Mouse (Mus musculus) cerebellum, adult 18-20 months (tissue): ENCODE data around the gene Krt17.
"Not testable (repeated sequence)": the region's sequence is repeated elsewhere in the genome, so short reads cannot be mapped to it uniquely, and the experiment has no call there.

Experiments used
- DNase-seq, 2 experiments: peaks; one replicate each; pipeline ENCODE4 v3.0.0; 2021

The Krt17 gene

GRCm38 (mm10) chr11:100262058-100262980, 1.5 kb upstream of the Krt17 start:
- DNase-seq, result no peak

DNA sequence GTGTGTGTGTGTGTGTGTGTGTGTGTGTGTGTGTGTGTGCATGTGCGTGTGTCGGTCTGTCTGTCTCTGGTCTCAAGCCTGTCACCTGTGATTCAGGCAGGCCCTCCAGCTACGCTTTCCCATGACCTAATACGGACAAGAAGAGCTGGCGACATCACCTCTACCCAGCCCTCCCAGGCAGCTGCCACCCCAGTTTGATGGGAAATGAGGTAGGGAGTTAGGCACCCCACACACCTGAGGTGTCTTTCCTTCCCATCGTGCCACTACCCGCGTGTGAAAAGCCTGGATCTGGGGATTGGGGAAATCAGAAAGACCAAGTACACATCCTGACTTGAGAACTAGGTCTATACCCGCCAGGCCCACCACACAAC, 391 bp upstream of the Krt17 start:
- no peak for DNase-seq

- no peak for DNase-seq
Measured at GRCm38 (mm10) chr11:100259079-100259478, 1.8 kb downstream of the Krt17 start.

DNA sequence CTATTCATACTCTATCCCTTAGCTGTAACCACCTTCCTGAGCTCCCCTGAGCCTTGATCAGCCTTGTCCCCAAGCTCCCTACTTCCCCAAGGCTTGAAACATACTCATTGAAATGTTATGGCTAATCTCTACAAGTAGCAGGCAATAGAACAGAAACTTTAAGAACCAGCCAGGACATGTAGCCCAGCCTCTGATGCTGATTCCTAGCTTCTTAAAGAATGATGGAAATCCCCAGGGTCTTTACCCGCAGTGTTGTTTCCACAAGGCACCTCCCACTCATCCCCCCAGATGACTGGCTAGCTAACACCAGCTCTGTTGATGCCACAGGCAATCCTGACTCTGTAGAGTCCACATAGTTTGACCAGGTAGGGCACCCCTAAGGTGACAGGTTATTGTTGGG, 2.9 kb downstream of the Krt17 start:
- DNase-seq, result no peak

DNA sequence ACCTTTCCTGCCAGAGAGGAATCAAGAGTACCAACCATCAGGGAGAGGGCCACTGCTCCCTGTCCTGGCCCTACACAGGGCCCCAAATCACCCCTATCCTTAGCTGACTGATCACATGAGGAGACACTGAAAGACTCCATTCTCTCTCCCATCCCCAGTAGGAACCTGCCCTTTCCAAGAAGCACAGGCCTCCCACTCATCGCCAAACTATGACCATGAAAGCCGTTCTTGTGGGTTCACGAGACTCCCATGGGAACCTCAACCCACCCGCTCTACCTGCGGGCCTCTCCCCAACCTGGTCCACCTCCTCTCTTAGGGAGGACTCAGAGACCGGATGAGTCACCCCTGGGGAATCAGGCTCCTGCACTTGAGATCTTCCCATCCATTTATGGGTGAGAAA, 5.3 kb downstream of the Krt17 start:
- DNase-seq, result no peak

GRCm38 (mm10) chr11:100254360-100255090, 6.3 kb downstream of the Krt17 start:
- no peak for DNase-seq

GRCm38 (mm10) chr11:100248852-100249465, 11.9 kb downstream of the Krt17 start, which contains the start of gene Krt16:
TSS of gene Krt16 (minus strand) at chr11:100248902.
- no peak for DNase-seq

GRCm38 (mm10) chr11:100246471-100246870, 14.4 kb downstream of the Krt17 start:
- DNase-seq, result not testable (repeated sequence)

GRCm38 (mm10) chr11:100240272-100240671, 20.6 kb downstream of the Krt17 start:
- not testable (repeated sequence) for DNase-seq

DNA sequence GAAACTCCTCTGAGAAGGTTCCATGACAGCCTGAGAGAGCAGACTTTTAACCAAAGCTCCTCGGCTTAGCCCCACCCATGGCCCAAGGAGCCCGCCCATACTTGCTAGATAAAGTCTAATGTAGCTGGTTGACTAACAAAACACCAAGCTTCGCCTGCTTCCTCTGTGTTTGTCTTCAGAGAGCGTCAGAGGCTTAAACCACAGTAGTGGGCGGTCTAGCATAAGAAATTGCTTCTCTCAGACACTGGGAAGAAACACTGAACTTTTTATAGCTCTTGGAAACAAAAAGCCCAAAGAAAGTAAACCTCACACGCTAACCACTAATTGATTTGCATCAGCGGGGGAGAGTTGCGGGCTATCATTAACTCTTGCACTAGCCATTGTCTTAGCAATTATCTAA, 39.1 kb downstream of the Krt17 start:
- no peak for DNase-seq

- no peak for DNase-seq
Measured at GRCm38 (mm10) chr11:100219304-100219703, 41.5 kb downstream of the Krt17 start.

DNA sequence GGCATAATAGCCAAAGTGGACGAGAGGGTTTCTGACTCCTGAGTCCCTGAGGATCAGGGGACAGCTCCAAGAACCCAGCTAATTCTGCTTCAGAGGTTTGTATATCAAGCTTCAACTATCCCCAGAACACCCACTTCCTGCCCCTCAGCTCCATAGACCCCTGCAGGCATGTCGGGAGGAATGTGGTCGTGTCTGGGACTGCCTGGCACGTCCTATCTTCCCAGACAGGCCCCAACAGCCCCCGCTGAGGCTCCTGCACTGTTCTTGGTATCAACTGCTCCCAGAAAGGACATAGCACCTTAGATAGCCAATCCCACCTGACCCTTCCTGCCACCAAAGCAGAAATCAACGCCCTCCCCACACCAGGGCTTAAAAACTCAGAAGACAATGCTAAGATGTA, 52.3 kb downstream of the Krt17 start:
- DNase-seq, result no peak

- DNase-seq, result no peak
Measured at GRCm38 (mm10) chr11:100207498-100207897, 53.3 kb downstream of the Krt17 start, which contains the start of gene Krt14. TSS of gene Krt14 (minus strand) at chr11:100207548.
